Mouse (Mus musculus) C2C12 (cell line): ENCODE measurements at regions not wholly inside any gene's neighbourhood (a gene's known extent, or its start where the extent isn't known, plus 50 kb on each side); places are given as distances from the start of the nearest gene placed in this dataset.

Source experiments
- CTCF ChIP-seq: IDR thresholded peaks from one replicate; pipeline ENCODE4 v1.5.1; 2011; ENCODE audit not compliant: control insufficient read depth, insufficient read depth, insufficient read length
- MAX ChIP-seq: IDR thresholded peaks from one replicate; pipeline ENCODE4 v1.6.1; 2011; ENCODE audit warnings: mild to moderate bottlenecking, control low read depth
- MYOD1 ChIP-seq: IDR thresholded peaks from one replicate; pipeline ENCODE4 v1.6.1; 2011; ENCODE audit warnings: low read depth; ENCODE audit not compliant: control insufficient read depth, insufficient read length
- MYOG ChIP-seq: IDR thresholded peaks from one replicate; pipeline ENCODE4 v1.6.1; 2011; ENCODE audit not compliant: control insufficient read depth, insufficient read length; ENCODE audit errors: extremely low read depth
- USF1 ChIP-seq: IDR thresholded peaks from one replicate; pipeline ENCODE4 v1.6.1; 2011; ENCODE audit warnings: low read depth, mild to moderate bottlenecking, control low read depth, moderate library complexity

- TF ChIP-seq CTCF, result no peak
- TF ChIP-seq MAX, result no peak
- no peak for TF ChIP-seq USF1
- TF ChIP-seq MYOD1, result no peak
- TF ChIP-seq MYOG, result no peak
Observed at GRCm38 (mm10) chr2:78050542-78050941, 104.4 kb upstream of the Cwc22 start.
